Mouse (Mus musculus) adrenal gland (tissue): Measurements from ENCODE around the gene Elfn2.

Source experiments
- intact Hi-C: fragments of 180-260 bp; cut with DNase I; formaldehyde crosslinking; loops from one replicate; pipeline ENCODE4 v1.15.1; 2025
- long read RNA-seq, 2 experiments: library from polyadenylated mRNA; unstranded; transcript quantifications; one replicate each; pipeline ENCODE4 v2.0.0; 2020; ENCODE audit warnings: borderline replicate concordance in 1 of 2; ENCODE audit not compliant: insufficient replicate concordance in 1 of 2

Elfn2 gene
- long read RNA-seq, experiment 1, partial matches to known transcripts: 0 of 1 reads
- long read RNA-seq, experiment 1, other reads (novel, unspliced or antisense): 1 of 1 reads
- long read RNA-seq, experiment 2: 0 reads

- intact Hi-C loops: no loop called here
Observed at GRCm38 (mm10) chr15:78718290-78719250, at the start of gene Elfn2. Gene Elfn2 (minus strand): TSS chr15:78718771.

DNA sequence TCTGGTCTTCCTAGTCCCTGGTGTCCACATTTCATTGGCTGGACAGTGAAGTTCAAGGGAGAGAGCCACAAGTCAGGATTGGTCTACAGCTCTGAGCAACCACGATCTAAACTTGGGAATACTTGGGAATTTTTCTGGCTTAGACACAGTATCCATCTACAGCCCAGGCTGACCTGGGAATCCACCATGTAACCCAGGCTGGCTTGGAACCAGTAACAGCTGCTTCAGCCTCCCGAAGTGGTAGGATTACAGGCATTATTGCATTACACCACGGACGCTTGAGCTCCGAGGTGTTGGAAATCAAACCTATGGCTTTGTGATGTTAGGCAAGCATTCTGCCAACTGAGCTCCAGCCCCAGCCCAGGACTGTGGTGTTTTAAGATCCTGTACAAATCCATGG, 45.1 kb upstream of the Elfn2 start:
- intact Hi-C loops: no loop called here

- intact Hi-C loops: no loop called here
Observed at GRCm38 (mm10) chr15:78763210-78763609, 44.6 kb upstream of the Elfn2 start.

GRCm38 (mm10) chr15:78761112-78761511, 42.5 kb upstream of the Elfn2 start:
- intact Hi-C loops: no loop called here

GRCm38 (mm10) chr15:78758132-78758531, 39.6 kb upstream of the Elfn2 start:
- intact Hi-C loops: no loop called here

DNA sequence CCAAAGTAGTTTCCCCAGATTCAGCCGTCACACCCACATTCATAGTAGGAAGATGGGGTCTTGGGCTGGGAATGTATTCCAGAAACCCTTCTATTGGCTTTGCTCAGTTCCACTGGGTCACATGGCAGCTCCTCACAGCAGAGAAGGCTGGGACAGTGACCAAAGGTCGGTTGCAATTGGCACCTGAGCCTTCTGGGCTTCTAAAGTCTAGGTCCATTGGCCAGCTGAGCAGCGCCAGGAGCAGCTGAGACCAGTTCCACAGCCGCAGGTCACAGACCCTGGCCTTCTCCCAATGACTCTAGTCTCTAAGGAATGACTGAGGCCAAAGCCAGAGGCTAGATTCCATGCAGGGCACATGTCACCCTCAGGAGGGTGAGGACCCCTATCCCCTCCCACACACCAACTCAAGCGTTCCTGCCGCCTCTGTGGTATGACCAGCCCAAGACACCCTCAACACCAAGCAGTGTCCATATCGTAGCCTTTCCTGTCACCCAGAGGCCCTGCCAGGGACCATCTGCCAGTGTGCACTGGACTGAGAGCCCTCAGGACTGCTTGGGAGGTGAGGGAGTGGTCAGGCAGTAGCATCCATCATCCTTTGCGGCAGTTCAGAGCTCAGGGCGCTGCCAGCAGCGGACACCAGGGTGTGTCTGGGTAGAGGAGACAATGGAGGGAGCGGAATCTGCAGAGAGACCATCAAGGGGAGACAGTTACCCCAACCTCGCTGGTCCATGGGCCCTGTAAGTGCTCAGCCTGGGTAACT, 37.6 kb upstream of the Elfn2 start:
- intact Hi-C loops: no loop called here

DNA sequence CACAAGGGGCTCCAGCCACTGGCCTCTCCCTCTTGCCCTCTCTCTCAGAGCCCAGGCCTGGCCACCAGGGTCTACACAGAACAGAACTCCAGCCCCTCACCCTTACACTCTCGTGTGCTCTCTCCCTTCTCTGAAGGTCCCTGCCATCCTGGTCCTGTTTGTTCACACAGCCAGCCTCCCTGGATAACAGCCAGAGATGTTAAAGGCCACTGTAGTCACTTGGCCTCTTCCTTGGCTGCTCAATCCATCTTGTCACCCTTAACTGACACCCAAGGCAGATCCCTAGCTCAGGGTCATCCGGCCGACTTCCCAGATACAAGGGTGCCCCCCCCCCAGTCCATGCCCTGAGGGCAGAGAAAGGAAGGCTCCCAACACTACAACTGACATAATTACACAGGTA, 36.7 kb upstream of the Elfn2 start:
- intact Hi-C loops: no loop called here

- intact Hi-C loops: no loop called here
Observed at GRCm38 (mm10) chr15:78754144-78754543, 35.6 kb upstream of the Elfn2 start.

DNA sequence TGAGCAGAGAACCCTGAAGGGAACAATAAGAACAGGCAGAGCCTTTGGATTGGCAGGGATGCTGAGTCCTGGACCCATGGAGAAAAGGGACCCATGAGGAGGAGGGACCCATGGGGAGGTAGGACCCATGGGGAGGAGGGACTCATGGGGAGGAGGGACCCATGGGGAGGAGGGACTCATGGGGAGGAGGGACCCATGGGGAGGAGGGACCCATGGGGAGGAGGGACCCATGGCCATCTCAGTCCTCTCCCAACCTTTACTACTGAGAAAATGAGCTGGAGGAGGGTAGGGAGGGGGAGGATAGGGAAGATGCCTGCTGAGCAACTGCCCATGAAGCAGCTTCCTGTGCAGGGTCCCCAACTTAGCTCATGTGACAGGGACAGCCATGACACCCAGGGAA, 34.4 kb upstream of the Elfn2 start:
- intact Hi-C loops: no loop called here

DNA sequence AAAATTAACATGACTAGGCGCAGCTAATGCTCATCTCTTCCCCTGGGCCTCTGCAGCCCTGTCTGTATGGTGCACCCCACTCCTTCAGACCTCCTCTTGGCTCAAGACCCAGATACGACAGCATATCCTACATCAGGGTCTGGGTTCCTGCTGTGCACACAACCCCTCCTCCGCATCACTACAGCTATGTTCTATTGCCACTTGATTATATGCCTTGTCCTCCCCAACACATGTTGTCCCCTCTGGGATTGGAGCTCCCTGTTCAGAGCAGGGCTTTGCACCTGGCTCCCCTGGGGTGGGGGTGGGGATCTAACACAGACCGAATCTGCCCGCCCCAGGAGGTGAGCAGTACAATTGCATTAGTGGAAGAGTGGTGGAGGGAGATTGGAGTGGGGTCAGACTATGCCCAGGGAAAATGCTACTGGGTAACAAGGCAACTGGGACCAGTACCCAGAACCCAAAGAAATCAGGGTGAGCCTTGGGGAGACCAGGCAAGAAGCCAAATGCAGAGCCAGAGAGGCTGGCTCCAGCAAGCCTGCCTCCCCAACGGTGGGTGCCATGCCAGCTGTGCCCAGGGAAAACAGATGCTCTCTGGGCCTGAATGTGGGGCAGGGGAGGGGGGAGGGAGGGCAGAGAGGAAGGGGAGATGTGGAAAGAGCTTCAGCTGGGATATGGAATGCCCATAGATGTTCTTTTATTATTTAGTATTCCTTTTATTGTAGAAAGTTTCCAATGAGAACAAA, 32.2 kb upstream of the Elfn2 start:
- intact Hi-C loops: no loop called here

DNA sequence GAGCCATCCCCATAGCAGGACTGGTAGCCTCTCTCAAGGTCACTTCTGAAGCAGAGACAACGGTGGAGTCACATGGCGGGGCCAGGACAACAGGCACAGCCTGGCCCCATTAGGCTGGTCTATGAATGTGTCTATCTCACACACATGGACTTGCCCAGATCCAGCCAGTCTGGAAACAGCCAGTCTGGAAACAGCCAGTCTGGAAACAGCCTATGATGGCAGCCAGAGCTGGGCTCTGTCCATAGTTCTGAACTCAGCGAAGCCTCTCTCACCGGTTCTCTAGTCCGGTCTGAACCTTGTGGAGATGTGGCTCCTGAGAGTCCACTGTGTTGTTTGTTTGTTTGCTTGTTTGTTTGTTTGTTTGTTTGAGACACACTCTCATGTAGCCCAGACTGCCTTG, 31.3 kb upstream of the Elfn2 start:
- intact Hi-C loops: loop anchor here (10.0 kb wide), 1 partner anchor 165 kb away; no protein-coding TSS in a partner anchor

DNA sequence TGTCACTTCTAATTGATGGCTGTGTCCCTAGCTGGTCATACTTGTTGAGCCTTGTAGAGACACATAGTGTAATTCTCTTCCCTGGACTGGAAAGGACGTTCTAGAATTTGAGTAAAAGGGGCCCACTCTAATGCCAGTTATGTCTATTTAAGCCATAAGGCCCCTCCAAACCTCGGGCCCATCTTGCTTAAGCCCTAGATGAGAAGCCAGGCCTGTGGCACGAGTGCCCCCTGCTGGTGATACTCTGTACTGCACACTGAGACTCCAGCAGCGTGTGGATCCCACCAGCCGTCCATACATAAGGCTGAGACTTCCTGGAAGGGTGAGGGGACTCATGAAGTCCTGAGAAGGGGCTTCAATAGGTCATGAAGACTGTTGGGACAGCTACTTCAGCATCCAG, 25.6 kb upstream of the Elfn2 start:
- intact Hi-C loops: loop anchor here (2.0 to 10.0 kb wide), 2 partner anchors 121 to 159 kb away; no protein-coding TSS in a partner anchor

DNA sequence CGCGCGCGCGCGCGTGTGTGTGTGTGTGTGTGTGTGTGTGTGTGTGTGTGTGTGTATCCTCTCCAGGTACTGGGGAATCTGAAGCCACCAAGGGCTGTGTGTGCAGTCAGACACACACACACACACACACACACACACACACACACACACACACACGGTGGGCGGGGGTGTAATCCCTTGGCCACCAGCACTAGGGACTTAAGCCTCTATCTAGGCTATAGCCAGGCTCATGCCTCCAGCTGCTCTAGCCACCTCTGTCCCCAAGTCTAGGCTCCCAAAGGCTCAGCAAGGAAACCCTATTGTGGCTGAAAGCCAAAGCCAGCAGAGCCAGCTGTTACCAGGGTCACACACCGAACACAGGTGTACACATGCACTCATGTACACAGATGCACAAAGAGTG, 24.3 kb upstream of the Elfn2 start:
- intact Hi-C loops: loop anchor here (10.0 kb wide), 1 partner anchor 158 kb away; no protein-coding TSS in a partner anchor

- intact Hi-C loops: loop anchor here (10.0 kb wide), 1 partner anchor 156 kb away; no protein-coding TSS in a partner anchor
Observed at GRCm38 (mm10) chr15:78740662-78741061, 22.1 kb upstream of the Elfn2 start.

GRCm38 (mm10) chr15:78737146-78737545, 18.6 kb upstream of the Elfn2 start:
- intact Hi-C loops: no loop called here

DNA sequence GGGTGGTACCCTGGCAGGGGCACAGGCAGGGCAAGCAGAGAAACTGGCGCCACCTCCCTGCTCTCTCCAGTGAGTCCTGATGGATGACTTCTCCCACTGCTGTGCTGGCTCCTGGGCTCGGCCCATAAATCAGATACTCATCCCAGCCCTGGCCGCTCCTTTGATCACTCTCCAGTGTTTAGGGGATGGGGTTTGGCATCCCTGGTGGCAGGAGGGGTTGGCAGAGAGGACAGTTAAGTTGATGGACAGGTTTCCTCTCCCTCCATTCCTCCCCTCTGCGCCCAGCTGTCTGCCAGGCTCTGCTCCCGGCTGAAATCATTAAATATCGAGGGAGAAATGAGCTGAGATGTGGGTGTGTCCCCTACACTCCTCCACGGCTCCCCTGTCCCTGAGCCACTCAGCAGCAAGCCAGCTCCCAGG, 18.1 kb upstream of the Elfn2 start:
- intact Hi-C loops: no loop called here

GRCm38 (mm10) chr15:78736181-78736579, 17.6 kb upstream of the Elfn2 start:
- intact Hi-C loops: no loop called here

GRCm38 (mm10) chr15:78735431-78736180, 17.0 kb upstream of the Elfn2 start:
- intact Hi-C loops: no loop called here

GRCm38 (mm10) chr15:78731830-78732229, 13.3 kb upstream of the Elfn2 start:
- intact Hi-C loops: no loop called here

- intact Hi-C loops: no loop called here
Observed at GRCm38 (mm10) chr15:78730315-78731049, 11.9 kb upstream of the Elfn2 start.
